Mouse (Mus musculus): ENCODE measurements around the gene Rassf8.

Rassf8 gene

DNA sequence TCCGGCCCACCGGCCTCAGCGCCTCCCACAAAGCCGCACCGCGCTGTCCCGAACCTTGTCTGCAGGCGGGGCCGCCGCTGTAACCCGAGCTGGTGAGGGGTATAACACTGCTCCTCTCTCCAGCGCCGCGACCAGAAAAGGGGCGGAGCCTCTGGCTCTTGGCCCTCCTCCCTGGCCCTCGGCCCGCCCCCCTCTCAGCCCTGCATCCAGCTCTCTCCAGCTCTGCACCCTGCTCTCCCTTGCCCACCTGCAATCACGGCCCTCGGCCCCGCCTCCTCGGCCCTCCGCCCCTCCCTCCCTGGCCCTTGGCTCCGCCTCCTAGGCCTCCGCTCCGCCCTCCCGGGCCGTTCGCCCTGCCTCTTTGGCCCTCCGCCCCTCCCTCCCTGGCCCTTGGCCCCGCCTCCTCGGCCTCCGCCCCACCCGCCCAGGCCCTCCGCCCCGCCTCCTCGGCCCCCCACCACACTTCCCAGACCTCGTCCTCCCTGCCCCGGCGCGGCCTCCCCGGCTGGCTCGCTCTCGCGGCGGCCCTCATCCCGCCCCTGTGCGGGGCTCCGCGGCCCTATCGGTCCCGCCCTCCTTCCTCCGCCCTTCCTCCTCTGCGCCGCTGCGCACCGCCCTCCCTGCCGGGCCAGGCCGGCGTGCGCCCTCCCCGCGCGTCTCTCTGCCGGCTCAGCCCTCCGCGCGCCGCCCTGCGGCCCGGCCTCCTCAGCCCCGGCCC is at the start of gene Rassf8:
Rassf8 (plus strand) TSS at position 617 of the 718 bp plus-strand sequence.
- peak; percentile 85 for DNase-seq

DNA sequence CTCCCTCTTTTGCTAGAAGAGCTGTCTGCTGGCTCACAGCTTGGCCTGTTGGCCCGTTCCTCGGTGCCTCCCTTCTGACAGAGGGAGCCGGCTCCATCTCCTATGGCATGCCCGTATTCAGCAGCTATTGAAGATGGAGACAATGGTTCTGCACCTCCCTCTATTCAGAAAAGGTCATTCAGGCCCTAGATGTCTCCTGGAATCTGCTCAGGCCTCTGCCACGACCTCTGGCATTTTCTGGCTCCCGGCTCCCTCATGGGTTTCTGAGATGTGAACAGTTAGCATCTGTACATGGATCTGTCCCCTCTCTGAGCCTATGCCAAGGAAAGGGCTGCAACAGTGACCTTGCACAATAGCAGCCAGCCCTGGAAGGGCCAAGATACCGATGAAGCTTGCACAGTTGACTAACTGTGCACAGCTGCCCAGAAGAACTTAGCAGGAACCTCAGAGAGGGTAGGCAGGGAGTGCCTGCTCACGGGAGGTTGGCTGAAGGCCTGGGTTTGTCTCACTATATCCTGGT is 45.5 kb upstream of the Rassf8 start:
- DNase-seq, result no peak

DNA sequence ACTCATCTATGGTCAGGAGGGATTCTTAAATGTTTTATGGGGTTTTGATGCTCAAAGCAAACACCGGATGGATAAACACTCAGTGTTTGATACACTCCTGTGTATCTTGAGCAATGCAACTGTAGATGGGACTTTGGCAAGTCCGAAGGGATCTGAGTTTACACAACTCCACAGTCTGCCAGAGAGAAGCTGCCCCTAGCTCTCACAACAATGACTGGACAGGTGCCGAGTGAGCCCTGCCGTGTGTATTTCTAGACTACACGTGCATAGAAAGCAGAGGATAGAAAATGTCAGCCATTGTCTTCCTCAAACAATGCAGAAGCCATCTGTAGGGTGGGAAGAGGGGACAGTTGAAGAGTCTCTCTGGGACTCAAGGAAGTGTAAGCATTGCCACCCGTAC is 42.9 kb upstream of the Rassf8 start:
- no peak for DNase-seq

DNA sequence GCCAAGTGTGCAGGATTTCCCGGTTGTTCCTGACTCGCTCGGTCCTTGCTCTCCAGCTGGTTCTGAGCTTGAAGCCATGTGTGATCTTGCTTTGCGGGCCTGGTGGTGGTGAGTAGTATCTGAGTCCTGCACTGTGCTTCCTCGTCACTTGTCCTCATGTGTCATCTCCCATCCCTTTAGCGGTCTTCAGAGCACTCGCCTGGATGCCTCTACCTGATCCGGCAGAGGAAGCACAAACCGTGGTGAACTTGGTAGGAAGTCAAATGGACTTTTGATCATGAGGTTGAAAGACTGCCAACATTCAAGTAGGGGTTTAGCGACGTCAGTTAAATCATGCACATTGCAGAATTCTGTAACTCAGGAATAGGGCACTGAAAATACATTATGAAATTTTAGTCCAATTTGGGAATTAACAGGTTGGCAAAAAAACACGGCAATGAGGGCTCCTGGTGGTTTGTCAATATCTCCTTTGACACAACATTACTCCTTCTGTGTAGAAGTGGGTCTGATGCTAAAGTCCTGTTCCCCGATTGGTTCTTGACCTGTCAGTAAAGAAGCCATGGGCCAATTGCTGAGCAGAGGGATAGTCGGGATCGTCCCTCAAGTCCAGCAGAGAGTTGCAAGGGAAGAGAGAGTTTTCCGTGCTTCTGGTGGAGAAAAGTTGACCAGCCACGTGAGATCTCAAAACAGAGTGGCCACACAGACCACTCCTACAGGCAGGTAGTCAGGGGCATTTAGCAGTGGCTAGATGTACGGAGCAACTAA is 36.4 kb upstream of the Rassf8 start:
- DNase-seq, result no peak

DNA sequence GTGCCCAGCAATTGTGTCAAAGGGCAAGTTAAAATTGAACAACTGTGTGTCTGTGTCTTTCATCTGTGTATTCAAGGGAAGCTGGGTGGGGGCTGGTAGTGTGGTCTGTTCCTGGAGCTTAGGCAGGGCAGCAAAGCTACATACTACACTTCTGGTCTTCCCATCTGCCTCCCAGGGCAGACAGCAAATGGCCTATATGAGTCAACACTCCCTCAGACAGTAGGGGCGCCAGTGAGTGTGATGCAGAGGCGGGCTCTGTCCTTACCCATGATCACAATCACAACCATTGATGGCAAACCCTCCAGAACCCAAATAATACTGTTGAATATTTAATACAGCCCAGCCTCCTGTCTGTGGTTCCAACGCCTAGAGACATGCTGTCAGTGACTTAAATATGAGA is 35.8 kb upstream of the Rassf8 start:
- DNase-seq, result no peak

DNA sequence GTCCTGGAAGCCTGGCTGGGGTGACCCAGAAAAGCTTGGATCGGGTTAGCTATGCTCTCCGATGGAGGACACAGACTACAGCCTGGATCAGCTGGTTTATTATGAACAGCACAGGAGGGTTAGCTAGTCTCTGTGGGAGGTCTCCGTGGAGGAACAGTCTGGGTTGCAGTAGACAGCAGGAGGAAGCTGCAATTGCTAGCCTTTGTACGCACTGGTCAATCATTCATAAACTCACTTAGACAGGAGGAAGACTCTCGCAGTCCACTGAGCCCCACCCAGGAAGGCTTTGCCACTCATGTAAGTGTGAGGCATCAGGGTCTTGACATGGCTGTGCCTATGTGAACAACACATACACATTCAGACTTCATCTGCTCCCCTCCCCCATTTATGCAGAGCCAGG is 35.2 kb upstream of the Rassf8 start:
- DNase-seq, result no peak

DNA sequence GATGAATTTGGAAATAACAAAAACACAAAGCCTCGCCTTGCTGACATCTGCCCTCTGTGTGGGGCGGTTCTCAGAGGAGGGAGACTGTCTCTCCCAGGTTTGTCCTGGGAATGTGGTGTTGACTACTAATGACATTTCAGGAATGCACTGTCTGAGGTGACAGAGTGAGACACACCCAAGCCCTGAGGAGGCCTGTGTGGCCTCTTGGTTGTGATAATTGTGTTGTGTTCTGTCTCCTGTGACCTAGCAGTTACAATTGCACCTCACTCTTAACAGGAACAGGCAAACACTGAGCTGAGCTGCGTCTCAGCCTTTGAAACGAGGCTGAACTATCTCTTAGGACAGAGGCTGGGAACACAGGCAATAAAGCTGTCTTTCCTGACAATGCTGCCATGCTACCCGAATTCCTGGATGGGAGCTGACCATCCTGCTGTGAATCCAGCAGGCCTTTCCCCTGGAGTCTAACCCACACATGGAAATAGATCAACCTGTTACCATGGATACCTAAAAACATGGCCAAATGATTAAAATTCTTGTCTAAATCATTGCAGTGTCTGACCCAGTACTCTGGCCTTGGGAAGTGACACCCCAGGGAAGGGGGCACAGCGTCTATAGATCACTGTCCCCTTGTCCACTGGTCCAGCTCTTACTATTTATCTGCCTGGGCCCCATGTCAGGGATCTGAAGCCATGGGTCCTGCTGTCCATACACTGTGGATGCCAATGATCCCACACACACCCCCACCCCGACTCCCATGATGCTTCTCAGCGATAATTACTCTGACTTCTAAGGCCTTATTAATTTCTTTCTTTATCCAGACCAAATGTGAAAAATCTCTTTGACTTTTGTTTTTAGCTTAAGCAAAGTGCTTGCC is 33.1 kb upstream of the Rassf8 start:
- no peak for DNase-seq

DNA sequence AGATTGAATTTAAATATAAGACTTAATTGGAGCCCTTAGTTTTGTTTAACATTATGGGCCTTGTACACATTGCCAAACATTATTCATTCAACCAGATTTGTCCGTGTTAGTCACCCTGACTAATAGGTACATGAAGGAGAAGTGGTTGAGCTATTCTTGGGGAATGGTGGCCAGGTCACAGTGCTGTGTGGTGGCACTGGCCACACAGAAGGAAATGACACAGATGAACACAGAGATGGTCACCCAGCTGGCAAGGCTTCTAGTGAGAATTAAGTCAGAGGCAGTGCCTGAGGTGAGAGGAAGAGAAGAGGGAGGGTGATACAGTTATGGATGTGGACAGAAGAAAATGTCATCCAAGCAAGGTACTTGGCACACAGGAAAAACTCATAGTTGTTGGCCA is 32.4 kb upstream of the Rassf8 start:
- no peak for DNase-seq

DNA sequence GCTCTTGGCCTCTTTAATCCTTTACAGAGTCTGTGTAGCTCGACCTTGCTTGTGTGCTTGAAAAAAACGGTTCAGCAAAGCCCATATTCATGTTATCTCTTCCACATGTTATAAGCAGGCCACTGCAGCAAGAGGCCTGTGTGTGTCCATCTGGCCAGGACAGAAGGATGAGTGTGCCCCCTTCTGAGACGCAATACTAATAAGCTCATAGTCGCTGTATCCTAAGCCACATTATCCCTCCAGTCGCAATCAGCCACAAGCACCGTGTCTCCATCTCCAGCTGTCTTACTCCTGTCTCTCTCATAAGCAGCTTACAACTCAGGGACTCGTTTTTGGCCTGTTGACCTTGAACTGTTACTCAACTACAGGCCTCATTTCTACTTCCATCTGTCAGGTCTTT is 24.0 kb upstream of the Rassf8 start:
- no peak for DNase-seq

DNA sequence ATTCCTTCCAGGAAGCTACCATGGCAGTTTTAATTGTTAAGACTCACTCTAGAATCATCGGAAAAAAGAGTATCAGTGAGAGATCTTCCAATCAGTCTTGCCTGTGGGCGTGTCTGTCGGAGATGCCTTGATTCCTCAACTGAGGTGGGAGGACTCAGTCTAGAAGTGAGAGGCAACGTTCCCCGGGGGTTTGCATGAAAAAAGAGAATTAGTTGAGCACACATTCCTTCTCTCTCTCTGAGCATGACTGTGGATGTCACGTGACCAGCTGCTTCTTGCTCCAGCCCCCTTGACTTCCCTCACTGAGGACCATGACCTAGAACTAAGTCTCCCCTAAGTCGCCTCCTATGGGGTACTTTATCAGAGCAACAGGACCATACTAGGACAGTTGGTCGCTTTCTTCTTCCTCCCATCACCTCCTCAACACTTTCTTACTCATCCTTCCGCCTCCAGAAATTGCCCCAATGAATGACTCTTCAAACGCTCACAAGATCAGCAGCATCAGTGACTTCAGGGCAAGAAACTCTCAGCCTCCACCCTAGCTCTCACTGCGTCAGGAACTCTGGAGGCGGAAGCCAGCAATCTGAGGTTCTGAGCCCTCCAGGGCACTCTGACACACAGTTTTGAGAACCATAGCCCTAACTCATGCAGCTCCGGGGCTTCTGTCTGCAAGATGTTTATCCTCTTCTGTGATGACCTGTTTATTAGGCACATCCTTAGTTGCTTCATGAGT is 23.3 kb upstream of the Rassf8 start:
- DNase-seq, result no peak

DNA sequence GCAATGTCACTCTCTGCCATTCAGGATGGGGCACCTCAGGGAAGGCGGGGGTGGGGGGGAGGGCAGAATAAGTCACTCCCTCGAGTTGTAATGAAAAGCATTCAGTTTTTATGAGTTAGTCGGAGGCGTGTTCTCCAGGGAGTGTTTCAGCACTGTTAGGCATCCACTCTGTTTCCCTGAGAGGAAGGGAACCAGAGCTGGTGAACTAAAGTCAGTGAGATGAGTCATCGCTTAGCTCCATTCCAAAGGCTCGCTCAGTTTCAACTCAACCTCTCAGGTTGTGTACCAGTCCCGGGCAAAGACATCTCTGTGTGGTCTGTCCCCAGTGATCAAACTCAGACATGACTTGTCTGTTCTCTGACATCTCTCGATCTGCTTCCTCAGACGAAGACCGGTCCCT is 20.7 kb upstream of the Rassf8 start:
- no peak for DNase-seq

DNA sequence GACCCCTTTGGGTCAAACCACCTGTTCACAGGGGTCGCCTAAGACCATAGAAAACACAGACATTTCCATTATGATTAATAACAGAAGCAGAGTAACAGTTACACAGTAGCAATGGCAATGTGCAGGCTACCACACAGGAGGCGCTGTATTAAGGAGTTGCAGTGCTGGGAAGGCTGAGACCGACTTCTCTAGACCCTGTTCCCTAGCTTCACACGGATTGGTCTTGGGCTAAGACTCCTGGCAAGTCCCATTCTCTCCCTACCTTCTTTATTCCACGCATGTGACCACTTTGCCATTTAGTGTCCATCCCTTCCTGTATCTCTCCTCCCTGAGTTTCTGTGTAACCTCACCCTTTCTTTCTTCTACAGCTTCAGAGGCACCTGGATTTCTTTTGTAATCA is 19.6 kb upstream of the Rassf8 start:
- no peak for DNase-seq

DNA sequence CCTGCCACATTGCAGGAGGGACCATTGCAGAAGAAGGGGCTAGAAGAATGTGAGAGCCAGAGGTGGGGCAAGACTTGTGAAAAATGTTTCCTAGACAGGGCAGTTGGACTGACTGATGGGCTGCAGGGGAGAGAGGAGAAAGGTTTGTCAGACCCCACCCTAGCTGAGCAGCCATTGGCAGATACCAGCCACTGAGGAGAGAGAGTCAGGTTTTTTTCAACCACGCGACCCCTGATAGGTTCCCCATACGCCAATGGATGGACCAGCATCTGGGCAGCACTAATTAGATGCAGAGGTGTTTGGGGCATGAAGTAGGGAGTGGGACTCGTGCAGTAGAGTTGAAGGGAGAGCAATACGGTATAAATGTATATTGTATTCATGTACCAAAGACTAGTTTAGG is 13.7 kb upstream of the Rassf8 start:
- no peak for DNase-seq

DNA sequence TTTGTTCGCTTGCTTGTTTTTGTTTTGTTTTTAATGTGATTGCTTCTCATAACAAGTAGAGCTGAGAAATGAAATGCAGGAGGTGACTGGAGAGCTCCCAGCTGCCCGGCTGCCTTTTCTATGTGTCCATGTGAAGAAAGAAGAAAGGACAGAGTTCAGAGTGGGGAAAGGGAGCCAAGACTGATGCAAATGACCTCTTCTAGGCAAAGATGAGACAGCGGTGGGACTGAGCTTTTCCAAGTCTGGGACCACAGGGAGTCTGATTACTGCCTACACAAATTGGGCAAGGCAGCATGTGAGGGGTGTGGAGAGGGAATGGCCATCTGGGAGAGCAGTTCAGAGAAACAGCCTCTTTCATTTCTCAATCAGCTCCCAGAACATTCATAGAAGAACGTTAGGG is 13.3 kb upstream of the Rassf8 start:
- DNase-seq, result no peak

DNA sequence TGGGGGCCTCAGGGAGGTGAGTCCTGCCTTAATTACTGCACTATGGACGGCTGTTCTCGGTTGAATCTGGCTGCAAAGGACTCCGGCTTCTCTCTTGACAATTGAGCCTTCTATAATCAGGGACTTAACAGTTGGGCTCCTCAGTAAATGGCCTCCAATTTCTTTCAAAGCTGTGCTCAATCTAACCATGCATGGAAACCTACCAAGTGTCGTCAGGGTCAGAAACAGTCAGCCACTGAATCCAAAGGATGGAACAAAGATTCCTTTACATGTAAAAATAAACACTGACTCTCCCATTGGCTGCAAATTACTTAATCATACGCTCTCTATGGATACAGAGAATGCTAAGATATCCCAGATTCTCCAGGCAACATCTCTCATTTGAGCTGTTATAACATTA is 12.6 kb upstream of the Rassf8 start:
- DNase-seq, result no peak

DNA sequence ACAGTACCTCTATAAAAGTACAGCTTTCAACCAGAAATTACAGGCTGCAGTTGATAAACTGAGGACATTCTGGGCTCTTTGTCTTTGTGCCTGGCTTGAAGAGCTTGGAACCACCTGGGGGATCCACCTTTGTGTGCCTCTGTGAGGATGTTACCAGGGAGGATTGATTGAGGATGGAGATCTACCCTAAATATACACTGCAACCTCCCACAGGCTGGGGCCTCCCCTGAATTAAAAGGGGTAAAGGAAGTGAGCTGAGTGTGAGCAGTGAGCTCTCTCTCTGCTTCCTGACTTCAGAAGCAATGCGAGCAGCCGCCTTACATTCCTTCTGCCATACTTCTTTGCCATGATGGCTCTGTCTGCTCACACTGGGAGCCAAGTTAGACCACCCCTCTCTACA is 10.4 kb upstream of the Rassf8 start:
- DNase-seq, result no peak

DNA sequence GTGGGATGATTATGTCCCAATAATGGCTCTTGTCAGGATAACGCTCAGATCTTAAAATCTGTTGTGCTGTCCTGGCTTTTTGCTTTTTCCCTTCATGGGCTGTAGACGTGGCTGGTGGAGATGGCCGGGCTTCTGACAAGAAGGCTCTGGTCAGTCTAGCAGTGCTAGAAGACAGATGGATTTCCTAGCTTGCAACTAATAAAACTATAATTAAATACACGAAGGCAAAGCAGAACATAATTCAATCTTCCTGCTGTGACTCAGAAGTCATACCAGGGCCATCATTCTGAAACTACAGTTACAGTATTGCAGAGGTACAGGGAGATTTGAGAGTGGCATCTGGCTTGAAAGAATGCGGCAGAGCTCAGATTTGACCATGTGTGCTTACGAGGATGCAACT is 7.3 kb upstream of the Rassf8 start:
- DNase-seq, result no peak

DNA sequence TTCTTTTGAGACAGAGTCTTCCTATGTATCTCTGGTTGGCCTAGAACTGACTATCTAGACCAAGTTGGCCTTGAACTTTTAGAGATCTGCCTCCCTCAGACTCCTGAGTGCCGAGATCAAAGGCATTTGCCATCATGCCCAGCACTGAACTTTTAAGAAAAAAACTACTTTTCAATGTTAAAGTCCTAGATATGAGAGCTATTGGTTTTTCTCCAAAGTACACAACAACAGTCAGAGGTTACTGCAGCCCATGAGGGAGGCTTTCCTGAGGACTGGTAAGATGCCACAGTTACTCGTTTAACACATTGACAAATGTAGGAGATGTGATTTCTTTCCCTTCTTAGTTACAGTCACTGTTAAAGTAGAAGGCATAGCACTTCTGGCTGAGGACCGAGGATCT is 6.5 kb upstream of the Rassf8 start:
- no peak for DNase-seq

DNA sequence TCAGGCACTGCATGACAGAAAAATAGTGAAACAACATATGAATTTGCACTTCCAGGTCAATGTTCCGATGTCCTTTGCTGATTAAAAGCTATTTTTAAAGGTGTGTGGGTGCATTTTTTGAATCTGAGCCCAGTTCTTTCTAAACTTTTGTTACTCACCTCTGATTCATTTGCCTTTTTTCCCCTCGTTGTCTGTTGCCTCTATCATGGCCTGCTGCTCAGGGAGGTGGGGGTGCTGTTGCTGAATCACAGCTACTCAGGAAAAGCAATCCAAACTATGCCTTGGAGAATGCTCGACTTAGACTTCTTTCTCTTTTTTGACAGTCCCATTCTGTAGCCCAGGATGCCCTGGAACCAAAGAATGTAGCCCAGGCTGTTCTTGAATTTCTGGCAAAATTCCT is 1.3 kb upstream of the Rassf8 start:
- peak; percentile 40 for DNase-seq

DNA sequence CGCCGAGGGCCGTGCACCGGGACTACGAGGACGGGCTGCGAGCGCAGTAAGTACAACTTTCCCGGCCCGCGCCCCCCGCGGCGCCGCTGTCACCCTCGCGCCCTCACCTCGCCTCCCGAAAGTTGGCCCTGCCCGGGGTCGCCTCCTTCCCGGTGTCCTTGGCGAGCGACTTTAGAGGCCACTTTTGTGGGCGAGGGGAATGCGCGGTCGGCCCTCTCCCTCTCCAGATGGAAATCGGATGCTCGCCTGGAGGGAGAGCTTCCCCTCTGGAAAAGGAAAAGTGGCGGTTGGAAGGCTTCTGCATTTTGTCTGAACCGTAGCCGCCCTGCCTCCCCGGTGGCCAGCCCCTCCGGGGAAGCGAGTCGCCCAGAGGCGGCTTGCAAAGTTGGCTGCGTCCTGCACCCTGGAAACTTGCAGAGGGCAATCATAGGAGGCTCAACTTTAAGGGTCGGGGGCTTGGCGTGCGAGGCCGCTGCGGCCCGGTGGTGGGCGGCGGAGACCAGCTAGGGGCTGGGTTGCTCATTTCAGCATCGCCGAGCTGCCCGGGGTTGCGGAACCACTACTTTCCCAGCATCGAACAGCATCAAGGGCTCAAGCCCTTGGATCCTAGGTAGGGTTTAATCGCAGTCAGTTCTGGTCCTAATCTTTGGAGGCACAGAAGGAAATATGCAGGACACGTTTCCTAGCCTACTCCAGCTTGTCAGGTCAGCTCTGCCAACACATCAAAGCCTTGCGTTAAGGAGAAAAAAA is 548 bp downstream of the Rassf8 start:
- no peak for DNase-seq

DNA sequence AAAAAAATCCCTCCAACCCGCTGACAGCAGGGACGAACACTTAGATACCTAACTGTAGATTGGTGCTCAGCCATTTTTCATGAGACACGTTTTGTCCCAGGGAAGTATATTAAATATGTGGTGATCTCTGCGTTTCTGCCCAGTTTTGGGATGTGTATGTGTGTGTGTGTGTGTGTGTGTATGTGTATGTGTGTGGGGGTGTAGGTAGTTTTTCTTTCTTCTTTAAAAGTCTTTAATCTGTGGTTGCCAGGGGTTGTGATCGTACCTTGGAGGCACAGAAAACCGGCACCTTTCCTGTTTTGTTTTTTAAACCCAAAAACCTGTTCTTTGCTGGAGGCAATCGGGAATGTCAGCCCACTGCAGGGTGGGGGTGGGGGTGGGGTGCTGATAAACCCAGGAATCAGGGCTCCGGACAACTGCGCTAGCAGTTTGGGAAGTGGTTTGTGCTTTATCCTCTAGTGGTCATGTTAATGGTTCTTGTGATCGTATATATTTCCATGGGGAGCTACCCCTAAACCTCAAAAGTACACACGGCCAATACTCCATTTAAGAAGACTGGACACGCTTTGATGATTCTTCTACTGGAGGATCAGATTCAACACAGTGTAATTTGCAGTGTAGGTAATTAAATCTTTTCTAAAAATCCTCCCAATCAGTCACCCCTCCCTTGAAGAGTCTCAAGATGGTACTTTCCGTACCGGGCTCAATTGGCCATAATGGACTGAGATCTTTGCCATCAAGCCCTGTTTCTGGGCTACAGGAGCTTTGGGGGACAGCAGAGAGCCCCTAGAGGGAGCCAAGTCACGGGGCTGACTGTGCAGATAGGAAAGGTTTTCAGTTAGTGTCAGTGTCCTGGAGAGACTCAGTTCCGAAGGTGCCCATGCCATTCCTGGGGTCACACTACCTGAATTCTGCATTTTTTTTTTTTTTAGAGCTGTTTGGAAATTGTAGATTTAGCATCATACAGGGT is 1.4 kb downstream of the Rassf8 start:
- DNase-seq, result no peak

Data from right cerebral cortex, adult 18-20 months (tissue).